Mouse (Mus musculus) cortical plate, adult 2 months (tissue): ENCODE data around the gene Vps13d.

Experiments
- CTCF ChIP-seq: fragments of 200-500 bp; IDR thresholded peaks from 2 replicates; pipeline ENCODE4 v1.5.1; 2011; ENCODE audit warnings: mild to moderate bottlenecking, control low read depth, low read length; ENCODE audit not compliant: insufficient read depth; ENCODE audit errors: extremely low read depth
- POLR2A ChIP-seq: fragments of 200-500 bp; IDR thresholded peaks from 2 replicates; pipeline ENCODE4 v1.6.1; 2011; ENCODE audit warnings: mild to moderate bottlenecking, low read length, control low read depth; ENCODE audit not compliant: insufficient read depth; ENCODE audit errors: extremely low read depth

DNA sequence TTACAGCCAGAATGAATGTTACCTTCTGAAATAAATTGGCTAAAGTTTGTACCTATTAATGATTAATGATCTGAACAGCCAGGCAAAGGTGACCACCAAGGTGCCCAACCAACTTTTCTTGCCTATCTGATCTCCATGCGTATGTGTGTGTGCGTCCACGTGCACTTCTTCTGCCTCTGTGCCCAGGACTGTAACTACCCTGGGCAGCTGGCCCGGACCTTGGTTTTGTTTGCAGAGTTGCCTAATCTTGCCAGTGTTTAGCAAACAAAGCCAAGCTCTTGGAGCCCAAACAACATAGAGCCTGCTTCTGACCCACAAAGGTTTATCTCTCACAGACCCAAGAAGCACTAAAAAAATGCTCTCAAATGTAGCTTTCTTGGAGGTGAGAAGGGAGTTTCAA lies 237.6 kb downstream of the Vps13d start:
- TF ChIP-seq CTCF, result no peak
- TF ChIP-seq POLR2A, result no peak
